Mouse (Mus musculus) kidney, adult 2 months (tissue): ENCODE measurements at regions not wholly inside any gene's neighbourhood (a gene's known extent, or its start where the extent isn't known, plus 50 kb on each side); places are given as distances from the start of the nearest gene placed in this dataset.
A peak's percentile ranks its signal among the peaks of the same experiment; 100 is the strongest.

Experiments used
- DNase-seq: peaks from one replicate; pipeline ENCODE4 v3.0.0; 2021
- H3K27ac ChIP-seq: fragments of 200-500 bp; 2 replicates; pipeline ENCODE4 v1.5.1; 2012; ENCODE audit warnings: low read depth, low read length, control low read depth, inconsistent platforms; ENCODE audit not compliant: insufficient read depth
- H3K27me3 ChIP-seq: fragments of 200-500 bp; replicated peaks from 2 replicates; pipeline ENCODE4 v1.6.1; 2012; ENCODE audit warnings: mild to moderate bottlenecking, moderate library complexity, low read length, inconsistent platforms; ENCODE audit not compliant: control insufficient read depth, insufficient read depth
- H3K36me3 ChIP-seq: fragments of 200-500 bp; 2 replicates; pipeline ENCODE4 v1.6.1; 2012; ENCODE audit warnings: mild to moderate bottlenecking, moderate library complexity, low read length, inconsistent platforms; ENCODE audit not compliant: control insufficient read depth, insufficient read depth
- H3K4me1 ChIP-seq: fragments of 200-500 bp; 2 replicates; pipeline ENCODE4 v1.6.1; 2011; ENCODE audit warnings: low read length; ENCODE audit not compliant: control insufficient read depth, insufficient read depth
- H3K4me3 ChIP-seq: fragments of 200-500 bp; 2 replicates; pipeline ENCODE4 v1.5.1; 2011; ENCODE audit warnings: mild to moderate bottlenecking, low read depth, low read length, control low read depth; ENCODE audit not compliant: insufficient read depth
- CTCF ChIP-seq: fragments of 200-500 bp; conservative IDR thresholded peaks from 2 replicates; pipeline ENCODE4 v1.5.1; 2011; ENCODE audit warnings: low read depth, mild to moderate bottlenecking, control low read depth, low read length, moderate library complexity, mixed read lengths; ENCODE audit not compliant: insufficient read depth, insufficient read length
- POLR2A ChIP-seq: fragments of 200-500 bp; IDR thresholded peaks from one replicate; pipeline ENCODE4 v1.6.1; 2011; ENCODE audit warnings: low read depth, low read length, control low read depth
- WGBS: fragments of 180-500 bp; shearing (Covaris S2); methylation state at CpG from one replicate; pipeline ENCODE4 v1.1.7; 2018; 5-methylcytosine and 5-hydroxymethylcytosine counted together

- no peaks in the 10 kb centered on the region for H3K27me3 ChIP-seq
- no peaks in the 10 kb centered on the region for H3K4me1 ChIP-seq
- H3K27ac ChIP-seq: no peak overlapping the region
- WGBS: 21% methylated on average over 10 of the region's 10 CpGs
- peak; percentile 59 for DNase-seq
- TF ChIP-seq POLR2A (no peak), CTCF (peak; percentile 88)
- H3K4me3 ChIP-seq: no peak overlapping the region
- no peaks in the 10 kb centered on the region for H3K36me3 ChIP-seq
These were observed 167.9 kb upstream of the Fermt1 start for GRCm38 (mm10) chr2:133113642-133114041.

- Histone ChIP-seq H3K4me1 (no peaks in the 10 kb centered on the region), H3K36me3 (no peaks in the 10 kb centered on the region), H3K4me3 (no peak overlapping the region), H3K27ac (no peak overlapping the region), H3K27me3 (no peaks in the 10 kb centered on the region)
- DNase-seq: no peak
- 94% methylated on average over 14 of the region's 14 CpGs for WGBS
- TF ChIP-seq CTCF: no peak
- no peak for TF ChIP-seq POLR2A
These were observed 172.9 kb upstream of the Fermt1 start for GRCm38 (mm10) chr2:133118651-133119050.

- Histone ChIP-seq H3K4me3 (no peak overlapping the region), H3K4me1 (no peaks in the 10 kb centered on the region), H3K27me3 (no peaks in the 10 kb centered on the region), H3K27ac (no peak overlapping the region), H3K36me3 (no peaks in the 10 kb centered on the region)
- no peak for TF ChIP-seq CTCF
- no peak for TF ChIP-seq POLR2A
- 89% methylated on average over 1 of the region's 1 CpGs for WGBS
- DNase-seq: no peak
These were observed 179.6 kb upstream of the Fermt1 start for GRCm38 (mm10) chr2:133125212-133125801.

- 76% methylated on average over 3 of the region's 3 CpGs for WGBS
- Histone ChIP-seq H3K27ac (no peak overlapping the region), H3K4me1 (no peaks in the 10 kb centered on the region), H3K36me3 (no peaks in the 10 kb centered on the region), H3K4me3 (no peak overlapping the region), H3K27me3 (no peaks in the 10 kb centered on the region)
- TF ChIP-seq CTCF (no peak), POLR2A (no peak)
- no peak for DNase-seq
These were observed 189.2 kb upstream of the Fermt1 start for GRCm38 (mm10) chr2:133134878-133135277.

- H3K4me3 ChIP-seq: no peak overlapping the region
- WGBS: 56% methylated on average over 4 of the region's 4 CpGs
These were observed 193.2 kb upstream of the Fermt1 start for GRCm38 (mm10) chr2:133138877-133139276.

GRCm38 (mm10) chr2:133141341-133142035, 195.8 kb upstream of the Fermt1 start:
- DNase-seq: no peak
- no peak overlapping the region for H3K27ac ChIP-seq
- H3K4me1 ChIP-seq: no peaks in the 10 kb centered on the region
- H3K27me3 ChIP-seq: no peaks in the 10 kb centered on the region
- TF ChIP-seq CTCF: no peak
- TF ChIP-seq POLR2A: no peak
- H3K36me3 ChIP-seq: no peaks in the 10 kb centered on the region
- 48% methylated on average over 6 of the region's 6 CpGs for WGBS
- no peak overlapping the region for H3K4me3 ChIP-seq

More at GRCm38 (mm10) chr2:133138877-133139276, 193.2 kb upstream of the Fermt1 start:
- no peak for DNase-seq
- Histone ChIP-seq H3K27me3 (no peaks in the 10 kb centered on the region), H3K4me1 (no peaks in the 10 kb centered on the region), H3K27ac (no peak overlapping the region), H3K36me3 (no peaks in the 10 kb centered on the region)
- TF ChIP-seq CTCF (no peak), POLR2A (no peak)

GRCm38 (mm10) chr2:133152461-133152860, 206.8 kb upstream of the Fermt1 start:
- no peaks in the 10 kb centered on the region for H3K27me3 ChIP-seq
- TF ChIP-seq CTCF (no peak), POLR2A (no peak)
- H3K4me1 ChIP-seq: no peaks in the 10 kb centered on the region
- no peak for DNase-seq
- H3K27ac ChIP-seq: no peak overlapping the region
- WGBS: 67% methylated on average over 1 of the region's 1 CpGs
- no peaks in the 10 kb centered on the region for H3K36me3 ChIP-seq
- H3K4me3 ChIP-seq: no peak overlapping the region
